Mouse (Mus musculus) mouse trophoblast stem cell (cell line): ENCODE measurements around the gene Galk1.

ENCODE experiments used
- in situ Hi-C, 2 experiments: fragments of 300-500 bp; cut with MseI, MboI; formaldehyde crosslinking; loops; 2 replicates in 1 of 2; 3 replicates in 1 of 2; pipeline ENCODE4 v1.15.1; 2025

Gene Galk1

DNA sequence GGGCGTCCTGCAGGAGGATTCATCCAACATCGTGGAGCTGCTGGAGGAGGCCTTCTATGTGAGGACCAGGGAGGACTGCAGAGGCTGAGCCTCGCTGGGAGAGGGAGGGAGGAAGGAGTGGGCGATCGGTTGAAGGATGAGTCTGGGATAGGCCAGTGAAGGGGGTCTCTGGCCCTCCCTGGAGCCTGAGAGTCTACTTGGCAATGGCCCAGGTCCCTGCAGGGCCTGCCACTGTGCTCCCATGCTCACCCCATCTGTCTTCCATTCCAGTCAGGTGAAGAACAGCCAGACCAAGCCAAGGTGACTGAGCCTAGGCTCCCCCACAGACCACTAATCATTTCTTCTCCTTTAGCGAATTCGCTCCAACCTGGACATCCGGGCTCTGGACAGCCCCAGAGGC, 29.2 kb downstream of the Galk1 start:
- in situ Hi-C loops, result no loop called here

DNA sequence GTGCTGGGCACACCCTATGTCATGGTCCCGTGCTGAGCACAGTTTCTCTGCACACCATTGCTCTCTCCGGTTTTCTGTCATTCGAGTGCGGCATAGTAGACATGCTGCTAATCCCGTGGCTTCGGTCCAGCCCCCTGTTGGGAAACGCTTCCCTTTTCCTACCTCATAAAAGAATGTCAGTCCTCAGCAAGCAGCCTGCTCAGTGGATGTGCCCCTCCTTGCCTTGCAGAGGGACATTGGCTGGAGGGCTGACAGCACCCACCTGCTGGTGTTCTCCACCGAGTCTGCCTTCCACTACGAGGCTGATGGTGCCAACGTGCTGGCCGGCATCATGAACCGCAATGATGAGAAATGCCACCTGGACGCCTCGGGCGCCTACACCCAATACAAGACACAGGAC, 30.0 kb downstream of the Galk1 start:
- in situ Hi-C loops, result no loop called here

DNA sequence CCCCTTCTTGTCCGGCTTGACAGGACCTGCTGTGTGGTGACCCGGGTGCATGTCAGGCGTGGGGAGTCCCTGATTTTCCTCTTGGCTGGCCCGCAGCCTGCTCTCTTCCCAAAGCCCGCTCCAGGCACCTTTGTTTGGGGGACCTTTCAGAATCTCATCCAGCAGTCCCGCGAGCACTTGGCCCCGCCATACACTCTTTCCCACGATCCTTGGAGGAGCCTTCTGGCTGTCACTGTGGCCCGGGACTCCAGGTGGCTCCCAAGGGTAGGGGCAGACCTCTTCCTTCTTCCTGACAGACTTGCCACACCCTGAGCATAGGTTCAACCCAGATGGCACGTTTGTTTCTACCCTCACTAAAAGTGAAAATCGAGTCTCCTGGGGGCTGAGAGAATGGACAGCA, 37.0 kb downstream of the Galk1 start:
- in situ Hi-C loops, result no loop called here

DNA sequence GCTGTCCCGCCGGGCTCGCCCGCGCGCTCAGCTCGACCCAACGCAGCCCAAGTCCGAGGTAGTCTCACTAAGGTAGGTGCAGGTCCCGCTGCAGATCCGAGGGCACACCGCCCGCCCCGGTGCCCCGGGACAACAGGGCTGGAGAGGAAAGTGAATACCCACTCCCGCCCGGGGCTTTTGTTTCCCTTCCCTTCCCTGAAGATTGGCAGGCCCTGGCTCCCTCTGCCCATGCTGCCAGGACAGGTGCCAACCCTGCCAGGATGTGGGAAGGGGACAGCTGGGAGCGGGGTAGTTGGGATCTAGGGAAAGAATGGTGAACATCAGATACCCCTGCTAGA, 37.5 kb downstream of the Galk1 start:
- in situ Hi-C loops, result no loop called here

DNA sequence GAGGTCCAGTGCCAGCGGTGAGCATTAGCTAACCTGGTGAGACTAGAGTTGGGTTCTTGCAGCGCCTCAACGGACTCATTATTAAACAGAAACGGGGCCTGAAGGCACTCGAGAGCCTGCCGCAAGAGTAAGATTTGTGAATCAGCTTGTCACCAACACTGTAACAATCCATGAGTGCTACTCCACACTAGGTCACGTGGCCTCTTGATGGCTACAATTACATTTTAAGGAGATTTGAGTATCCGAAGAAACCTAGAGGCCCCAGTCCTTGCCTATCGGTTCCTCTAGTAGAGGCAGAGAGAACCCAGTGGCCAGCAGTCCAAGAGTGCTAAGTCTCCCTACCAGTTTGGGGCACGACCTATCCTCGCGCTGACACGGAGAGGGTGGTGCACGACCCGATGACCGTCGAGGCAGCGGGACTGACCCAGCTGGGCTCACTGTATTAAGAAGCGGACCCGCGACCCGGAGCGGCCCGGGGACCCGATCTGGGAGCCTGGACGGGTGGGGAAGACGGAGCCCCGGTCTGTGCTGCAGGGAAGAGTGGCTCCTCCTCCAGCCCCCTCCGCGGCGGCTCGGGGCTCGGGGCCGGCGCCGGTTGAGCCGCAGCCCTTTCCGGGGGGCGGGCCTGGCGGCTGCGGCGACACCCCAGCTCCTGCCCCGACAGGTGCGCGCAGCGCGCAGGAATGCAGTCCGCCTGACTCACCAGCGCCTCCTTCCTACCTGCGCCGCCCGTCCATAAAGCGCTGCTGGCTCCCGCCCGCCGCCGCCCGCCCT, 38.0 kb downstream of the Galk1 start, which contains the start of gene Itgb4:
Gene Itgb4 (plus strand): TSS at position 401 of the 774 bp plus-strand sequence.
- in situ Hi-C loops, result no loop called here

DNA sequence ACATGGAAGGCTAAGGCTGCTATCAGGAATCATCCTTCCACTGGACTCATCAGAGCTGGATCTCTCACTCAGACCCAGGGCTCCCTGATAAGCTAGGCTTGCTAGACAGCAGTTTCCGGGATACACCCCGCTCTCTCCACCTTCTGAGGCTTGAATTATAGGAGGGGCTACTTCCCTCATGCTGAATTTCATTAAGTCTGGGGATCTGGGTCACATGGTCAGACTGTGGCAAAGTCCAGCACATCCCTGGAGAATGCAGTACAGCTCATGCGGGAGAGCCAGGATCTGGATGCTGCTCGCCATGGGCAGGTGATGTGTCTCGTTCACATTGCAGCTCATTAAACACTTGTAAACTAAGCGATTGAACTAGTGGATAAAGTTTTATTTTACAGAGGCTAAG, 41.5 kb downstream of the Galk1 start:
- in situ Hi-C loops, result no loop called here

DNA sequence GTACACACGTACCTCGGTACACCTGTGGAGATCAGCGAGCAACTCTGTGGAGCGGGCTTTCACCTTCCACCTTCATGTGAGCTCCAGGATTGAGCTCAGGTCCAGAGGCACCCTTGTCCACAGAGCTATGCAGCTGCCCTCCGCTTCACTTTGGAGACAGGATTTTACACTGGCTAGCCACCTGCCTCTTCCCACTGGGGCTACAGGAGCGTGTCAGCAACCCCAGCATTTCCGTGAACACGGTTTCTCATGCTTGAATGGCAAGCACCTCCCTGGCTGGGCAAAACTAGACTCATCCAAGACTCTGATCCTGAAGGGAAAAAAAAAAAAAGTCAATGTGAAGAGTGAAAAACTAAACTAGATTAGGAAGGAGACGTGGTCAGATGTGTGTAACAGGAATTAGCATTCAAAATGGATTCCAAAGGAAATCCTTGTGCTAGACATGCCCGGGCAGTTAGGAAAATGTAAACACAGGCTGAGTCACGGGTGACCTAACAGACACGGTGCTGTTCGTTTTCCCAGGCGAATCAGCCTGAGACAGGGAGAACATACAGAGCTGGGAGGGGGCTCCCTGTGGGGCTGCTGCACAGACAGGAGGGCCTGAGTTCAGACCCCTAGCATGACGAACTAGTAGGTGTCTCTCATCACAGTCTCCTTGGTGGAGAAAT, 42.4 kb downstream of the Galk1 start:
- in situ Hi-C loops, result no loop called here

DNA sequence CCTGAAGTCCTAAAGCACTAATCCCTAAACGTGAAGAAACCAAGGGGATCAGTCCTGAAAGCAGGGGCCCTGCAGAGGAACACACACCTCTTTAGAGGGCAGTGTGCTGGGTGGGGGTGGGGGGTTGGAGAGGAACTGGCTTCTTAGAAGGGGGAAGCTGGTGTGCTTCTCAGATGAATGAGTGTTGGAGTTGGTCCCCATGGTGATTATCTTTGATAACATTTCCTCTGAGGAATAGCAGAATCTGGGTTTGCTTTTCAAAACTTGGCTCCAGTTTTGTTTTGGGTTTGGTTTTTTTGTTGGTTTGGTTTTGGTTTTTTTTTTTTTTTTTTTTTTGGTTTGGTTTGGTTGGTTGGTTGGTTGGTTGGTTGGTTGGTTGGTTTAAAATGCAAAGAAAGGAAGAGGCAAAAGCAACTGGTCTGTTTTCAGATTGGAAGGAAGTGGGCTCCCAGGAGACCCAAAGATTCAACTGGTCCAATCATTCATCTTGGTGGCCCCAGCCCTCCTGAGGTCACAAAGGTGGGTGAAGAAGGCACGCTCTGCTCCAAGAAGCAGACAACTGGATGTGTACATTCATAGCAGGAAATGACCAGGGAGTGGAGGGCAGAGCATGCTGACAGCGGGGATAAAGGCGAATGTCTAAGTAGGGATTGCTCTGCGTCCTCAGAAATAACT, 43.7 kb downstream of the Galk1 start:
- in situ Hi-C loops, result no loop called here

DNA sequence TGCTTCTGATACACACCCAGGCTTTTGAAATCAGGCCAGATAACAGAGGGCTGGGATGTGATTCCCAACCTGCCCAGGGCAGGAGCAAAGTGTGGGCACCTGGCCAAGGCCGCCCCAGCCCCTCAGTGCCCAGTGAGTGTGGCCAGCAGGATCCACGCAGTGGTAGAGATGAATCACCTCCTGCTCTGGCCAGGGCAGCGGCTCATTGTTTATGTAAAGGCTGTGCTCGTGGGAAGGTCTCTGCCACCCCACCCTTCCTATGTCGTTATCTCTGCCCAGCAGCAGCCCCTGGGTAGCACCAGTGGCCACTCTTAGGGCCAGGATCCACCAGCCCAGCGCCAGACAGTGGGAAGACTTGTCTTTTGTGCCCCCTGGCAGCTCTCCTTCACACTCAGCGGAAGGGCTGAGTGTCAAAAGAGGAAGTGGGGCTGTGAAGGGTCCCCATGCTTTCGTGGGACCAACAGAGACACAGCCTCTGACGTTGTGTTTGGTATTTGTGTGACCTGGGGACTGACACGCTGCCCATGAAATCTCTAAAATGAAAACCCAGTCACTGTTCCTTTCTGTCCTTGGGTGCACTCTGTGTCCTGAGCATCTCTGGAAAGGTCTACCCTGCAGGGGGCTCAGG, 47.4 kb downstream of the Galk1 start:
- in situ Hi-C loops, result no loop called here

DNA sequence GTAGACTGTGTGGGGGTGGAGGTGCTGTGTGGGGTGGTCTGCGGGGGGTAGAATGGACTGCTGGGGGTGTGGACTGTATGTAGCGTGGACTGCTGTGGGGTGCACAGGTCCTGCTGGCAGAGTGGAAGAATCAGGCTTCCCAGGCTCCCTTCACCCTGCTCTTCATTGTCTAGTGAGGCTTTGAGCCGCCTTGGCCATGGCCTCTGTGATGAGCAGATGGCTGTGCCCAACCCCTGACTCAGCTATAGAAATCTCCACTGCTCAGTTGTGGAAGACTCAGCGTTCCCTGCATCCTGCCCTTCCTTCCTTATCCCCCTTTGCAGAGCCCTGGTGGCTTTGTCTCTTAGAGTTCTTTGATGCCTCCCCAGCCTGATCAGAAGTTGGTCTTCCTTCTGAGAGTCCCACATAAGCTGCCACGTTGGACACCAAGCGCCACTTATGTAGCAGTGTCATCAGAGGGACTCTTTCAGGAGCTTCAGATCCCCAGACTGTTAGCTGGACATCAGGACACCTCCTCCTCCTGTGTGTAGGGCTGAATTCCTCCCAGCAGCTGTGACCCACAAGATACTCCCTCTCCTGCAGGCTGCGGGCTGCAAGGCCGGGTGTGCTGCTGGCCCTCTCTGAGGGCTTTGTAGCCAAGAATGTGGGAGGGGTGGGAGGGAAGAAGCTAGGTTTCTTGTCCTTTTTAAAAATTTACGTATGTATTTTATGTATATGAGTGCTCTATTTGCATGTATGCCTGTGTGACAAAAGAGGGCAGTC, 49.7 kb downstream of the Galk1 start:
- in situ Hi-C loops, result no loop called here

DNA sequence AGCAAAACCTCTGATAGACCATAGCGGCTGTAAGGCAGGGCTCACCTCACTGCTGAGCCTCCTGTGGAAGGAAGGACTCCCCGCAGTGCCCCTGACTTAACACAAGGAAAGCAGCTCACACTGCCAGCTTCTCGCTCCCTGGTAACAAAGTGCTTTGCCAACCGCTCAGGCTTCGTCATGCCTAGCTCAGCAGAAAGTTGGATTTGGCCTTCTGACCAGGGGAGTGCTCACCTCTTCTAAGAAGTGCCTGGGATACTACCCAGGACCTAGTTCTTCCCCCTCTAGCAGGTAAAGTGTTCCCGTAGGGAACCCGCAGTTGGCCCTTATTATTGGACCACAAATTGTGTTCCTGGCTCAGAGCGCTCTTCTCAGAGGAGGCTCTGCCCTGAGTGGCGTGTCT, 53.5 kb downstream of the Galk1 start:
- in situ Hi-C loops, result no loop called here
